Mouse (Mus musculus): ENCODE results near the gene Bbs9.
"Not testable (repeated sequence)": the region's sequence is repeated elsewhere in the genome, so short reads cannot be mapped to it uniquely, and the experiment has no call there.

Gene Bbs9

DNA sequence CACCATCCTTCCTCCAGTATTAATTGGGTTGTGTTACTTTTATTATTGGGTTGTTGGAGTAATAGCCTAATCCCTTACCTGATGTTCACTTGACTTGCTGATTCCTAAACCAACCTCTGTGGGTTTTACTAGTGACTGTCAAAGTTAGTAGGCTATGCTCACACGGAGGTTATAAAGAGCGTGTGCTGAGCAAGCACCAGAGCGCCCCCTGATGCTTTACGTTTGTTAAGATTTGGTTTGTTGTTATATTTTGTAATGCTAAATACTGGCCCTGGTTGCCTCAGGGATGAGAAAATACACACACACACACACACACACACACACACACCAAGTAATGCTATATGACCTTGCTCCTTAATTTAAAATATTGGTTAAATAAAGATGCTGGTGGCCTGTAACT is 219.9 kb downstream of the Bbs9 start:
- no peak for DNase-seq (ENCODE audit: low read depth, low spot score)

DNA sequence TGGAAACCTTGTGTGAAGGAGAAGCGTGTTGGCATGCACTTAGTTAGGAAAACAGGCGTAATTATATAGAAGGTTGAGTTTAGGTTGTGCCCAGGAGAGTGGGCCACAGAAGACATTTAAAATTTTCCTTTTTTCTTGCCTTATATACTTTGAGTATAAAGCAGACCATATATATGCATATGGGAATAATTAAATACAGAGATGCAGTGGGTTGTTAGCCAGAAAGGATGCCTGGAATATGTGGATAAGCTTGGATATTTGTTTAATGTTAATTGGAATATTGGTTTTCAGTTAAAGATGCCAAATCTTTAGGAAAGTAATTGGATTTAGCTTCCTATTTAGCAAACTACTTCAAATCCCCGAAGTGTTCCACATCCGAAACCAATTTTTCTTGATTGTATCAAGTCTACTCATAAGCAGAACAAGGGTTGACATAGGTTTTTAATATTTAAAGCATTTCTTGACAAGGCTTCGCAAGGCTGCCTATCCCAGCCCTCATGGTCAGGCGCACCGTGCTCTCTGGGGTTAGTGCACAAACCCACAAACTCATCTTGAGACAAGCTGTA is 221.4 kb downstream of the Bbs9 start:
- DNase-seq (ENCODE audit: low read depth, low spot score), result no peak

DNA sequence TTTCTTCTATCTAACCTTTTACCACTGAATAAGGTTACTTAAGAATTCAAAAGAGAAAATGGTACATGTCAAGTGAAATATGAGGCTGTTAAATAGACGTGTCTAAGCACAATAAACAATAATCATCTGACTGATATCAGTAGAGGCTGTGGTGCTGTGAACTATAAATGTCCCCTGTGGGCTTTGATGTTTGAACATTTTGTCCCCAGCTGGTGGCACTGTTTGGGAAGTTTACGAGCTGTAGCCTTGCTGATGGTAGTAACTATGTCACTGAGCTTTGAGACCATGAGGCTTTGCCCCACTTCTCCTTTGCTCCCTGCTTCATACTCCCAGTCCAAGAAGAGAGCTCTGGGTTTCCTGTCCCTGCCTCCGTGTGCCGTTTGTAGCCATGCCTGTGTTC is 222.3 kb downstream of the Bbs9 start:
- DNase-seq (ENCODE audit: low read depth, low spot score), result no peak

DNA sequence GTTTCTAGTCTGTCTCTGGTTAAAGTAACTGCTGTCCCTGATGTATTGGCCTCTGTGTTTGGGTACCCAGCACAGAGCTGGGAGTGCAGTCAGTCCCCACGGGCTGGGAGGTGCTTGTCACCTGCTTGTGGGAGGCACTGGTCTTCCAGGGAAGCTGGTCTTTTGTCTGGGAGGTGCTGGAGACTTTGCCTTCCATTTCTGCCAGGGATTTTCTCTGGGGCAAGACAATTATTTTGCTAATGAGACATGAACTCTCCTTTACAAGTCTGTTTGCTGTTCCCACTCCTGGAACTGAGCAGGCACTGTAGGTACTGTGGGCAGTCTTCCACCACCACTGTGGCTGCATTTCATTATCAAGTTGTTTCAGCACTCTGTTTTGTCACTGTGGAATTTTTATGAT is 223.0 kb downstream of the Bbs9 start:
- no peak for DNase-seq (ENCODE audit: low read depth, low spot score)

- DNase-seq (ENCODE audit: low read depth, low spot score), result no peak
Measured at GRCm38 (mm10) chr9:22702065-22702611, 226.6 kb downstream of the Bbs9 start.

DNA sequence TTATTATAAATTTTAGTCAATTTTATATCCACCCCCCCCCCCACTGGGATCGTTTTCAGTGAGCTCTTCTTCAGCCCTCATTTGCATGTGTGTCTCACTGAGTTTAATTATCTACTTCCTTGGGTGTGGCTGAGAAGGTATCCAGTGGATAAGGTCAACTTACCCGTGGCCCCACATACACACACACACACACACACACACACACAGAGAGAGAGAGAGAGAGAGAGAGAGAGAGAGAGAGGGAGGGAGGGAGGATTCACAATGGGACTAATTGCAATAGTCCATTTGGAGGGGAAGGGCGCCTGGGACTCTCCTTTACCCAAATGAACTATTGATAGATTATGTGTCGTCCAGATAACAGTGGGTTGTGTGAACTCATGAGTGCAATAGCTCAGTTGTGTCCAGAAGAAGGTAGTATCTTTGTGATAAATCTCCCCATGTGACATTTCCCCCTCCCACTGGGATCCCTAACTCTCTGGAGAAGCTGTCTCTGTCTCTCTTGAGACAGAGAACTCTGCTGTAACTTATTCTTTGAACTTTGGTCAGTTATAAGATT is 227.4 kb downstream of the Bbs9 start:
- no peak for DNase-seq (ENCODE audit: low read depth, low spot score)

DNA sequence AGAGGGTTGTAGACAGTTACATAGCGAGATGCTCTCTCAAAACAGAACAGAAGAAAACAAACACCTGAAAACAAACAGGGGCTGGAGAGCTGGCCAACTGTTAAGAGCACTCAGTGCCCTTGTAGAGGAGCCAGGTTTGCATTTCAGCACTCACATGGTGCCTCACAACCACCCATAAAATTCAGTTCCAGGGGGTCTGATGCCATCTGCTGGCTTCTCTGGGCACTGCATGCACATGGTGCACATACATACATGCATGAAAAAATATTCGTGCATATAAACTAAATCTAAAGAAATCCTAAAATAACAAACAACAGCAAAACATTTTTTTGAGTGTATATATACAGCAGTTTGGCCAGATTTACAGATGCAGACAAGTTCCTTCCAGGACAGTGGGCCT is 228.0 kb downstream of the Bbs9 start:
- no peak for DNase-seq (ENCODE audit: low read depth, low spot score)

DNA sequence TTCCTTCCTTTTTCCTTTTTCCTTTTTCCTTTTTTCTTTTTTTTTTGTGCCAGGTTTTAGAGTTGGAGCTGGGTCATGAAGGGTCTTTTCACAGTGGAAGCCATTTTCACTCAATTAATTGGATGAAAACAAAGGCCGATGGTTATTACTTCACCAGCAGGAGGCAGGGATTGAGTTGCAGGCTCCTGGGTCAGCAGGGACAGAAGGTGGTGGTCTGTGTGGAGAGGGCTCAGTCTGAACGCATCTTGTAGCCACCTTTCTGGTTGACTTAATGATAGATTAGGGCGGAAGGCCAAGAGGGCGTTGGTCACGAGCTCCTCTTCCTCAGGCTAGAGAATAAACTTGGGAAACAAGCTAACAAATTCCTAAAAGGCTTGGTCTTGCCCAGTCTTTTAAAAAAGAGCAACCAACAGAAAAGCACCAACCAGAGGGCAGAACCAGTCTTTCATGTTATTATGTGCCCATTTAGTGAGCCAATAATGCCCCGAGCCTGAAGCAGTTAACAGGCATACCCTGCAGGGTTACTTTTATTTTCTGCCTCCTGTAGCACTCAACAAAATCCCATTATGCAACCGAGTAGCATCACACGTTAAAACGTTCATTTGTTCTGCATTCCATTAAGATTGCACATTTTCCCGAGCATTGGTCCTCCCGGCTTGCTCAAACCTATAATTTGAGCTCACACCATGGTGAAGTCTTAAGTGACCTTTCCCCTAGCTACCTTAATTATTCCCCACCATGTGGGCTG is 231.8 kb downstream of the Bbs9 start:
- no peak for DNase-seq (ENCODE audit: low read depth, low spot score)

DNA sequence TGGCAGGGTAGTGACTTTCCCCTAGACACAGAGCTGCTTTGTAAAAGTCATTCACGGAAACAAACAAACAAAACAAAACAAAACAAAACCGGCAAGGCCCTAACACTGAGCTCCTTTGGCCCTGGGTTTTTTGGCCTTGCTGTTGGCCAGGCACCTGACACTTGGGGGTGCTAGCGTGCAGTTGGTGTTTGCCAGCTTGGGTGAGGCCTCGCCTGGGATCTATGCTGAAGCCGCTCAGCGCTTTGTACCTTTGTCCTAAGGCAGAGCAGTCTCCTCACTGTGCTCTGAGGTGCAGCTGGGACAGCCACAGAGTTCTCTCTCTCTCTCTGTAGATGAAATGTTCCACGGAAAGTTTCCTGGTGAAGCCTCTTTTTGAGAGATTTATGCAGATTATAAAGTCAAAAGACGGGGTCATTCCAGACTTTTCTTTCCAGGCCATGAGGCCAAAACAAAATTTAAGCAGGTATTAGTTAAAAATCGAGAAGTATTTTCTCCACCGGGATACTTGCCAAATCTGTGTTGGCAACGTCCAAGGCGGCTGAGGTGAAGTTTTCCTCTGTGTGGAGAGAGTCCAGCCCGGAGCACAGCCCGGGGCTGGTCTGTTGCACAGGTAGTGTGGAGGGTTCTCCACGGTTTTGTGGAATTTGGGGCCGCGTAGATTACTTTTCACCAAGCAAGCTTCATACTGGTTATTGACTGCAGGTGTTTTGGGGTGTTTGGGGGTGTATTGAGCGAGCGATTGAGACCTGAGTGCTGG is 233.6 kb downstream of the Bbs9 start:
- DNase-seq (ENCODE audit: low read depth, low spot score), result peak; percentile 37

DNA sequence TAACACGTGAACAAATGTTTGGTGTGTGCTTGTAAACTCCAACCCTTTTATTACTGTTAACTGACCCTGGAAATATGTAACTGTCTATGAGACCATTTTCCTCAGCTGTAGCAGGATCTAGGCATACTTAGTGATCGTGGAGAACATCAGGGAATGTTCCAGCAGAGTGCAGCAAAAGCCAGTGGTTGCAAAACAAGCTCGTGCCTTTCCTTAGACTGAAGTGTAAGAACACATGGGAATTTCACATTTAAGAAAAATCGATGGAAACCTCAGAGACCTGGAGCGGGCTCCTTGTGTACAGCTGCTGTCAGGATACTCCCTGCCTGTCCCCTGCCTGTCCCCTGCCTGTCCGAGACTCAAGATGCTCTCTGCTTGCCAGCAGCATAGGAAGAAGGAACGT is 234.5 kb downstream of the Bbs9 start:
- DNase-seq (ENCODE audit: low read depth, low spot score), result no peak

- no peak for DNase-seq (ENCODE audit: low read depth, low spot score)
Measured at GRCm38 (mm10) chr9:22711339-22711738, 235.8 kb downstream of the Bbs9 start.

DNA sequence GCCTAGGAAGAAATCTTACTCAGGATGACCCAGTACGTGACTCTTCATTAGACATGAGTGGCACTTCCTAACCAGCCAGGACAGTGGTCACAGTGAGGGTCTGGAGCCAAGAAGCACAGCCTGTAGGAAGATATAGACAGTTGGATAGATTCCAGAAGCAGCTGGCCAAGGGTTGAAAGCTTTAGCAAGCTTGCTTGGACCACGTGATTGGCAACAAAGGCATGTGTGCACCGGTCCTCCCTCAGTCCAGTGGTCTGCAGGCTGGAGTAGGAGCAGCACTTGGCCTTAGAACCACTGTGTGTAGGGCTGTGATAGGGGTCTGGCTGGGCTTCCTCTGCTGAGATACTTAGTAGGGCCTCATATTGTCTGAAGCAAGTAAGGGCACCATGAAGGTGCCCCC is 237.2 kb downstream of the Bbs9 start:
- DNase-seq (ENCODE audit: low read depth, low spot score), result no peak

DNA sequence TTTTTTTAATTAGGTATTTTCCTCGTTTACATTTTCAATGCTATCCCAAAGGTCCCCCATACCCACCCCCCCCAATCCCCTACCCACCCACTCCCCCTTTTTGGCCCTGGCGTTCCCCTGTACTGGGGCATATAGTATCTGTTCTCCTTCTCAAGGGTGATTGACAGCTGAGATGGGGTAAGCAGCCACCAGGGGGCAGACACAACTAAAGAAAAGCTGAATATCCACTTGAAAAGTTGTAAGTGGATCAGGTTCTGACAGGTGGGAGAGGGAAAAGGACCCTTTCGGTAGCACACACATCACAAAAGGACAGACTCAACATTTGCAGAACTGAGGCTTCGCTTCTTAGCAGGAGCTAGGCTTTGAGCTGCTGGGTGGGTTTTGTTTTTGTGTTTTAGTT is 237.8 kb downstream of the Bbs9 start:
- DNase-seq (ENCODE audit: low read depth, low spot score), result not testable (repeated sequence)

- no peak for DNase-seq (ENCODE audit: low read depth, low spot score)
Measured at GRCm38 (mm10) chr9:22717583-22717982, 242.1 kb downstream of the Bbs9 start.

- DNase-seq (ENCODE audit: low read depth, low spot score), result no peak
Measured at GRCm38 (mm10) chr9:22718174-22718823, 242.8 kb downstream of the Bbs9 start.

GRCm38 (mm10) chr9:22732646-22733045 is 257.1 kb downstream of the Bbs9 start:
- DNase-seq (ENCODE audit: low read depth, low spot score), result no peak

DNA sequence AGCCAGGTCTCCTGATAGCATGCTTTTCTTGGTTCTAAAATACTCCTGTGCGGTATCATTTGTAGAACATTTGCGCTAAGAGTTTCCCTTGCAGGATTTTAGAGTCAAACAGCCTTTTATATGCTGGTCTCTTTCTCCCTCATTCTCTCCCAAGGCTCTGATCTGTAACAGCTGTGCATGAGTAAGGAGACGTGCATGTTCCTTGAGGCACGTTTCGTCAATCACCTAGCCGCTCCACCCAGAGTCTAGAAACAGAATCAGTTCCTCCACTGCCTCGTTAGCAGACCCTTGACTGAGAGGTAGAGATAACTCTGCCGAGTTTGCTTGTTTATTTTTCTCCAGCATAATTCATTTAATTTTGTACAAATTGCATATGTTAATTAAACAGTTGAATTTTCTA is 259.4 kb downstream of the Bbs9 start:
- no peak for DNase-seq (ENCODE audit: low read depth, low spot score)

DNA sequence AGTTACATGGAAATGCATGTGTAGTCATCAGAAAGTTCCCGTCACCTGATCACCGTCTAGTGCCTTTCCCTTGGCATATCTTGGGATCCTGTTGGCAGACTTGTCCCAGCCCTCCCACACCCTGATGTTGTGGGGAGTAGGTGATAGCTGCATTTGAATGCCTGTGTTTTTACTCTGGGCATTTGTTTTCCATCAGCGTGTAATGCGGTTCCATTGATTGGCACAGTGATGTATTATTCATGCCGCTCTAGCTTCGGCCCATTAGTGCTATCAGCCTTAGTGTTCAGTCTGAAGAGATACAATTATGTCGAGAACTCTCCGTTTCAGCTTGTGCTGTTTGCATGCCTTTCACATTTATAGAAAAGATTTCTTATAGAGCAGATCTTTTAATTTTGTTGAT is 259.9 kb downstream of the Bbs9 start:
- no peak for DNase-seq (ENCODE audit: low read depth, low spot score)

GRCm38 (mm10) chr9:22737893-22738292 is 262.4 kb downstream of the Bbs9 start:
- DNase-seq (ENCODE audit: low read depth, low spot score), result no peak

DNA sequence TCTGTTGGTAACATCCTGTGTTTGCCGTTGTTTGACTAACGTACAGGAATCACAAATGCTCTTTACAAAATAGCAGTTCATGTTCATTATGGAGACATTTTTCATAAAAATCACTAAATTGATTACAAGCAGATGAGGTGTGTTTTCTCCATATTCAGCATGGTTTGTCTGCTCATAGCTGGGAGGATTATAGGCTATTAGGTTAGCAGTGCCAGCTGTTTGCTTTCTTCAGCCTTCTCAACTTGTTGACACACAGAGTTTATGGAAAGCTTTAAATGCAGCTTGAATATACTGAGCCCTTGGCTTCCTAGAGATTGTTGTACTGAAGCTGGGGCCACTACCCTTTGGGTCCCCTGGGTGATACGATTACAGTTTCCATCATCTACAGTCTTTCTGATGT is 263.3 kb downstream of the Bbs9 start:
- no peak for DNase-seq (ENCODE audit: low read depth, low spot score)

GRCm38 (mm10) chr9:22741967-22742366 is 266.5 kb downstream of the Bbs9 start:
- DNase-seq (ENCODE audit: low read depth, low spot score), result no peak

DNA sequence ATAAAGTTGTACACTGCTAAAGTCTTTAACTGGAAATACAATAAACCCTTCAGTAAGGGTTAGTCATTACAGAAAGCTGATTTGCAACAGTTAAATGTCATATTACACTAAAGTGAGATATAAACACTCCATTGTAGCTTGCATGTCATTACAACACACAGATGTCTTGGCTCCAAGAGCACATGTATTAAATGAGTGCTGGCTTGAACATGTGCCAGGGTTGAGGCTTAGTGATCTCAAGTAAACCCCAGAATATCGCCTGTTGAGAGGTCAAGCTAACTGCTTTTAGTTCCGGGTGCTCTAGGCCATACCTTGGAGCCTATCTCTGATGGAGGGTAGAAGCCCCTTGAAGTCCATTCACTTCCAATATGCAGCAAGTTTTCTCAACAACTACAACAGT is 273.1 kb downstream of the Bbs9 start:
- no peak for DNase-seq (ENCODE audit: low read depth, low spot score)
